Mouse (Mus musculus) WW6 (cell line): Measurements from ENCODE around the gene Golga2.

Experiments used
- DNase-seq: peaks from one replicate; pipeline ENCODE4 v3.0.0-alpha.2; 2013; ENCODE audit warnings: low read depth, low spot score

The Golga2 gene

DNA sequence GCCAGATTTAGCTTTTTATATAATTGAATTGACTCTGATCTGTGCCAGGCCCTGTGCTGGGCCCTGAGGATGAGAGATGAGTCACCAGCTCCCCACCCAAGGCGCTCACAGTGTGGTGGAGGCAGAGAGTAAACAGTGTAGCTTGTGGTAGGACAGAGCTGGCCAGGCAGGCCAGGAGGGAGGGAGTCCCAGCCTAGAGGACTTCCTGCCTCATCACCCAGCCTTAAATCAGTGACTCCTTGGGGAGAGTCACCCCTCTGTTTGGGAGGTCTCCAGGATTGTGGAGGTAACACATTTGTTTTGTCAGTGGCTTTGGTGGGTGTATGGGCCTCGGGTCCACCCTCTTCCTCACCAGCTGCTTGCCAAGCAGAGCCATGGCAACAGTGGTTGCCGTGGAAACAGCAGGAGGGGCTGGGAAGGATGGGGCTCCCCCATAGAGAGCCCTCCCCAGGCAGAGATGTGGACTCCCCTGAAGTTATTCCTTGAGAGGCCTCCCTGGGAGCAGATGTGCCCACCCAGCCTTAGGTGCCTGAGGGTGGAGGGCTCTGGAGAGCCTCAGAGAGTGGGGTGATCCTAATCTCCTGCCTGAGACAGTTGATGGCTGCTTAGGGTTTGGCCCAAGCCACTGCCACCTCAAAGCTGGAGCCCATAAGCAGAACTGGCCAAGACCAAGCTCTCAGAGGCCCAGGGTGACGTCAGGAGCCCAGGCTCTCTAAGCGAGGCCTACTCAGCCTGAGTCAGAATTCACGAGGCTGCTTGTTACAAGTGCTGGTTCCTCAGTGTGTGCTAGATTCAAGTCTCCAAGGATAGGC is 55.6 kb downstream of the Golga2 start:
- DNase-seq = no peak

GRCm38 (mm10) chr2:32343351-32343671 is 56.1 kb downstream of the Golga2 start:
- DNase-seq = no peak

- no peak for DNase-seq
Measured at GRCm38 (mm10) chr2:32344056-32344455, 56.9 kb downstream of the Golga2 start.

- DNase-seq = no peak
Measured at GRCm38 (mm10) chr2:32344598-32345321, 57.6 kb downstream of the Golga2 start.

DNA sequence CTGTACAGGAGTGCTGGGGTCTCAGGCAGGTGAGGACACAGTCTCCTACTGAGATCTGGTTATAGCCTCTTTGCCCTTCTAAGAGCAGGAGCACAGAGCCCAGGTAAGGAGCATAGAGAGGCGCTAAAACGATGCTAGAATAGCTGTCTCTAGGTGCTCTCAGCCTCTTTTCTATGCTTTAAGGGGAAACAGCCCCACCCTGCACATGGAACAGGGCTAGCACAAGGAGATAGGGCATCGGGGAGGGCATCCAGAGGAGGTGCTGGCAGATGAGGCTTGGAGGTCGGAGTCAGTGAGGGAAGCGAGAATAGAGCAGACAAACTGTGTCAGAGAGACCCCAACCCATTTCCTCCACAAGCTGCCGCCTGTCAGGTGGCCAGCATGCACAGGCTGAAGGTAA is 59.8 kb downstream of the Golga2 start:
- DNase-seq = no peak

DNA sequence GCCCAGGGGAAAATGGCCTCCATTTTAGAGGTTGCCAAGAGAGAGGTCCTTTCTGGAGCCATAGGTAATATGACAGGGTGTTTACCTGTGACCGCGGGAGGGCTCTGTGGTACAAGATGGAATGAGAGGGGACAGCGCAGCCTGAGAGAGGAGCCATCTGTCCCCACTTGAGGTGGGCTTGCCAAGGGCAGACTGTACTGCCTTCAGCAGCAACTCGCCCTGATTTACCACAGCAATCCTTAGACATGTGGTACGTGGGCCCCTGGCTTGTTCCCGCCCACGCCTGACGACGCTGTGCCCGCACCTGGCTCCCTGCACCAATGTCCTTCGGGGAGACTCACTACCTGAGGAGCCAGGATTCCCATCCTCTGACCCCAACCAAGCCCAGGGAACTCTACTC is 61.1 kb downstream of the Golga2 start:
- no peak for DNase-seq

DNA sequence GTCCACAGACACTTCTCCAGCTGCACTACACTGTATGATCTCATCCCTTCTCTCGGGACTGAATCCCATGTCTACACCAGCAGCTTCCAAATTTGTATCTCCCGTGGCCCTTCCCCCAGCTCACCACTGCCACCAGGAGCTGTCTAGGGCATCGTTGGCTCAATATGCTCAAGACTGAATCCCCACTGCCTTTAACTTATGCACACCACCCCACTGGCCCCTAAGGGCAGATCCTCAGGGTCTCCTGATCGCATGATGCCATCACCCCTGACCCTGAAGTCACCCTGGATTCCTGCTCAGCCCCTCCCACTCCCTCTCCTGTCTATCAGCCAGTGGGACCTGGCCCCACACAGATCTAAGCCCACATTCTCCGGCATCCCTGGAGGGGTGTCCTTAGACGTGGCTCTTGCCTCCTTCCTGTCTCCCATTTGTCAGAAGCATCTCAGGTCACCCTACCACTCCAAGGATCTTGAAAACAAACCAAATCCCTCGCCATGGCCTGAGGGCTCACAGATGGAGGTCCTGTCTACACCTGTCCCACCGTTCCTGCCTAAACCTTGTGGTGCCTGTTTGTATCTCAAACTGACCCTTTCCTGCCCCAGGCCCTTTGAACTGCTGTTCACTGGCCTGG is 62.6 kb downstream of the Golga2 start:
- DNase-seq = no peak

DNA sequence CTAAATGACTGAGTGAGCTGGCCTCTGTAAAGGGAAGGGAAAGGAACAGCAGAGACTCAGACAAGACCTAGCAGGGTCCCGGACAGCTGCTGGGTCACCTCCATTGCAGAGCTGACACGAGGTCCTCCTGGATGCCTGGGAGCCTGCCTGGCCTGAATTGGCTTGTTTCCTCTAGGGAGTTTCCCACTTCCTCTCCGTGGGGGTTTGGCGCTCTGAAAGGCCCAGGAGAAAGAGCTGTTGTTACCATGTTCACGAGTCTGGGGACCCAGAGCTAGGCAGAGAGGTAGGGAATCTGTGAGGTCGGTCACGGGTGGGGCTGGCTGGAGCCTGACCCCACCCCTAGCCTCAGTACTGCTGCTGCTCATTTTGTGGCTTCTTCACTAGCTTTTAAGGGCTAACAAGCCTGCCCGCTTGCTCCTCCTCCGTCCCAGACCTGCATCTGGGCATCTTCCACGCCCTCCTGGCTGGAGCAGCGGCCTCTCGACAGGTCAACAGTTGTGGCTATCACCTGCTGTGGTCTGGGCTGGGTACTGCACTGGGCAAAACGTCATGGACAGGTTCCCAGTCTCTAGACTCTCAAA is 63.4 kb downstream of the Golga2 start:
- no peak for DNase-seq

DNA sequence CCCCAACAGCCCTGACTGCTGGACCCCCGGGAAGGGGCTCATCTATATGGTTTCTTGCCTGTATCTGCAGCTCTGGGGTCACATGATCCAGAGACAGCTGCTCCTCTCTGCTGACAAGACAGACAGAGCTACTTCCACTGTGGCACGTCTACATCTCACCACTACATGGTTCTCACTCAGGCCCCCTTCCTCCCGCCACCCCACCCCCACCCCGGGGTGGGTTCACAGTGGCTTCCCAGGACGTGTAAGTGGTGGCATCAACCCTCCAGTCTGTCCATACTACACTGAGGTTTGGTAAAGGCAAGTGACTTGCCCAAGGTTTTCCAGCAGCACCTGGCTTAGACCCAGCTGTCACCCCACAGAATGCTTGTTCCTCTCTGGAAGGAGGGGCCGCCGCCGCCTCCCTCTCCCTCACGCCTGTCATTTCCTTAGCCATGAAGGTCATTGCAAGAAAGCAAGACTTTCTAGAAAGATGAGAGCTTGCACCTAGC is 64.3 kb downstream of the Golga2 start:
- DNase-seq = no peak

DNA sequence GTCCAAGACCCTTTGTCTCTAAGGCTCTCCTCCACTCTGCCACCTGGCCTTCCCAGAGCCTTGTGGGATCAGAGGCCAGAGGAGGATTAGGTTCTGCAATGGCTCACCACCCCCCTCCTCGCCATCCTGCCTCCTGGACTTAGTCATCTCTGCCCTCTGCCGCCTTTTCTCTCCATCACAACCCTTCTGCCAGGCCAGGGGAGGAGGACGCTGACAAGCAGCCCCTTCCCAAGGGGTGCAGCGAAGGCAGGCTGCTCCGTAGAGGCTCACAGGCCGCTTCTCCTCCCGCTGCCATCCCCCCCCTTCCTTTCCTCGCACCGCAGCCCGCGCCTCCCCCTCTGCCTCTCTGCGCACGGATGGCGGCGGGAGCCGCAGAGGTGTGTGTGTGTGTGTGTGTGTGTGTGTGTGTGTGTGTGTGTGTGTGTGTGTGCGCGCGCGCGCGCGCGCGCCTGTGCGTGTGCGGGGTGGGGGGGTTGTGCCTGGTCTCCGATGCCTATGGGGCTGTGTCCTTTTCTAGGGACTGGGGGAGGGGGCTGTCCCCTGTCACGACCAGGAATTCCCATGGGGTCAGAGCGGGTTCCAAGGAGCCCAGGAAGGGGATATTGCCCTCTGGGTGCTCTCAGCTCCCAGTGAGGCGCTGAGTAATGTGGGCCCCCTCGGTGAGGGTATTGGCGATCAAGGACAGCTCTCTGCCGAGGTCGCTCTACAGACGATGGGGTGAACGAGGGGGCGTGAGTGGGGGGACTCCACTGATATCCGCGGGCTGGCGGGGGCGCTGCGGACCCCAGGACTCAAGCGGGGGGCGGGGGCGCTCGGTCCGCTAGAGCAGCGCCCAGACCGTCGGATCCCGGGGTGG is 65.2 kb downstream of the Golga2 start, which contains the start of gene Ciz1:
Ciz1 (plus strand) TSS at position 177 of the 856 bp plus-strand sequence.
- DNase-seq = no peak

DNA sequence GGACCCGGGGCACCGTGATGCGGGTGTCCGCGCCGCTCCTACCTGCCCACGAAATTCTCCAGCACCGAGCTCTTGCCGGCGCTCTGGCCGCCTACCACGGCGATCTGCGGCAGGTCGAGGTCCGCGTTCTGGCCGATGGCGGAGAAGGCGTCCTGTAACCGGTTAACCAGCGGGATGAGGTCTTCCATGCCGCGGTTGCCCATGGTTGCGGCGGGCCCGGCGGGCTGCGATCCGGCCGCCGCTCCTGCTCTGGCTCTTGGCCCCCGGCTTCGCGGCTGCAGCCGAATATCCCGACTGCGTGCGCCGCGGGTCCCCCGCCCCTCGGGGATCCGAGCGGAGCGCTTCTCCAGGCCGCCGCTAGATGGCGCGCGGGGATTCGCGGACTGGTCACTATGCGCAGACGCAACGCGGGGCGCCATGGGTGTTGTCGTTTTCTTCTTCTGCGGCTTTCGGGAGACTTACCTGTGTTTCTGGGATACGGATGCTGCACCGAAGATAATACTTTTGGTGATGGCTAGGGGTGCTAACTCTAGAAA is 65.9 kb downstream of the Golga2 start, which contains the start of gene Dnm1:
Dnm1 (minus strand) TSS at position 332 of the 536 bp plus-strand sequence.
- DNase-seq = peak; percentile 70

DNA sequence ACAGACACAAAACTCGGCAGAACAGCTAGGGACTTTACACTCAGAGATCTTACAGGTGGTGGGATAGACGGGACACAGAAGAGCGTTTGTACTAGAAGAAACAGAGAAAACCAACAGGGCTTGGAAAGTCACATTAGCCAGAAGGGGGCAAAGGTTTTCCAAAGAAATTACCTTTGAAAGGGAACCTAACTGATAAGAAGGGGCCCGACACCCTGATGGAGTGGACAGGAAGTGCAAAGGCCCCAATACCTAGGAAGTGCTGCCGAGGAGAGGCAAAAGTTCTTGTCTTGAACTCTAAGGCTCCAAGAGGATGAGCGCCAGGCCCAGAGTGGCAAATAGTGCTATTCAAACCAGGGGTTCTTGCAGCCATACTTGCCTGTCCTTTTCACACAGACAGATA is 66.7 kb downstream of the Golga2 start:
- DNase-seq = no peak

DNA sequence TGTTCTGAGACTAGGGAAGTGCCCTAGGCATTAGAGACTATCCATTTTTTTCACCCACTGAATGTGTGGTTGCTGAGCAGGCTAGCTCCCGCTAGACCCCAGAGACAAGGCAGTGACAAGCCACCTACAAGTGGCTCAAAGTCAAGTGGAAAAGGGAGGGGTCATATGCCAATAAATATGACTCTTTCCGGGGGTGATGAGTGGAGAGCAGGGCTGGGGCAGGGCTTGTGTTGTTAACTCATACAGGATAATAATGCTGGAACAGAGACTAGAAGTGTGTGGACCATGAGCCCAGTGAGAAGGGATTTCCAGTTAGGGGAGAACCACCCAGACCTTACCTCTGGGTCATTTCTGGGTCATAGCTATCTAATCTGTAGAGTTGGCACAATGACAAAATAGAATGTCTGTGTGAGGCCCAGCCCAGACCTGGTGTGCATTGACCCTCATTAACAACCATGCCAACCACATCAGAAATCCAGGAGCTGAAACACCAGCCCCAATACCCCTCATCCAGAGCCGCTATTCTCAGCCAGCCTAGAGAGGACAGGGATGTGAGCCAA is 67.2 kb downstream of the Golga2 start:
- DNase-seq = no peak

- DNase-seq = no peak
Measured at GRCm38 (mm10) chr2:32356216-32356615, 69.0 kb downstream of the Golga2 start.
